Comparison of ENCODE assay signal across 9 mouse cellular contexts in the genomic region with DNA sequence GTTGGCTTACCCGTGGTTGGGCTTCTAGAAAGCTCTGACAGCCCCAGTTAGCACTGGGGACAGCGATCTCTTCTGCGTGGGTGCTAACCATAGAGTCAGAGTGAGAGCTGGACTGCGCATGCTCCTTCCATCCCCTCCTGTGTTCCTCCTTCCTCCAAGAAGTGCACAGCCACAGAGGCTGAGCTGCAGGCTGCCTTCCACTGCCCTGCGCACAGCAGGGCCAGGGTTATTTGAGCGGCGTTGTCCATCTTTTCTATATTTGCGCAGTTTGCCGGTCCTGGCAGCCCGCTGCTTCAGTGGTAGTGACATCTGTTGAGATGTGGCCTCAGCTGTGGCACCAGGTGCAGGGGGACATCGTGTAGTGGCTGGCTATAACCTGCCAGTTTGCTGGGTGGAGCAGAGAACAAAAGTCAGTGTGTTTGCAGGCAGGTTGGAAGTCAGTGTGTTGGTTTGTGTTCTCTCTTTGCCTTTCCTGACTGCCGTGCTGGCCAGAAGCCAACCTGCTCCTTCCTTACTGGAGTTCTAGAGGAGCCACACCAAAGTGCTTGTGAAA. TPM values are rescaled to one million over a fixed set of nuclear protein-coding genes. Genes with fewer than 3 reads are reported as not detected.
DNase-seq lines count a peak whose midpoint lies in the region; ATAC-seq lines count a peak whose summit lies in the region.
"Had no signal": no experiment of that assay in that cellular context is flagged by ENCODE, and none has a peak within 500 bp of the region (broad histone marks: within the 10 kb centered on the region; RNA-seq: fewer than 3 reads in every experiment).

No protein-coding gene starts in this region.

- H3K9ac ChIP-seq in midbrain, embryonic 15.5 days, result no peak overlapping the region

- H3K4me3 ChIP-seq in midbrain, embryonic 15.5 days, result no peak overlapping the region

- no peaks in the 10 kb centered on the region for H3K9me3 ChIP-seq in midbrain, embryonic 15.5 days

- whole genome bisulfite sequencing in midbrain, embryonic 15.5 days, result 80% methylated on average over 12 of the region's 12 CpGs

- H3K27ac ChIP-seq in midbrain, embryonic 15.5 days, result no peak overlapping the region
- H3K27ac ChIP-seq: macrophage had no signal

- ATAC-seq in erythroid progenitor cell, adult 5-6 weeks (replicated peaks; ENCODE audit: low FRiP score, poor library complexity, severe bottlenecking), result no peak
- no peak for ATAC-seq in midbrain, embryonic 15.5 days (replicated peaks)

- H3K4me1 ChIP-seq in midbrain, embryonic 15.5 days, result peaks cover 33% of the 10 kb centered on the region

- peak; percentile 77 for DNase-seq in left cerebral cortex, postnatal 4 days
- DNase-seq in left cerebral cortex, adult 18-20 months (ENCODE audit: low spot score in 2 of 2), result no peak
- DNase-seq in cerebellum, adult 9-11 months, result peak; percentile 62
- DNase-seq in heart, postnatal 10 days, result peak; percentile 50 to 53
- peak; percentile 81 for DNase-seq in lung, postnatal 14 days
- no peak for DNase-seq in layer of hippocampus, adult 11-12 months (ENCODE audit: low spot score)

- H3K27me3 ChIP-seq in midbrain, embryonic 15.5 days (replicated peaks), result no peaks in the 10 kb centered on the region

- H3K36me3 ChIP-seq in midbrain, embryonic 15.5 days (replicated peaks), result no peaks in the 10 kb centered on the region

- intact Hi-C loops in left cerebral cortex, postnatal 4 days (cut with DNase I), result no loop called here
- intact Hi-C loops in heart, postnatal 10 days (cut with DNase I), result no loop called here

- no peak overlapping the region for H3K4me2 ChIP-seq in midbrain, embryonic 15.5 days

RNA-seq across cellular contexts. Expression of a gene that starts 53.6 kb away (rescaled TPM):
- total RNA-seq in left cerebral cortex, postnatal 4 days (2021), result 10 to 100 TPM; 28.3 to 28.7 TPM
- 10 to 100 TPM; 28.3 to 29.5 TPM for total RNA-seq in left cerebral cortex, adult 18-20 months (2021)
- 10 to 100 TPM; 43.8 to 47.1 TPM for total RNA-seq in heart, postnatal 10 days (2021)
- 1.8 TPM in 1 of 2 replicates, not detected in the other for total RNA-seq in erythroid progenitor cell, adult 5-6 weeks (2015; ENCODE audit: low replicate concordance)
- 1.0 and 1.7 TPM in 2 replicates for total RNA-seq in erythroid progenitor cell, adult 5-6 weeks (2017; ENCODE audit: low replicate concordance)
- 38.9 and 41.6 TPM in 2 replicates for polyA plus RNA-seq in midbrain, embryonic 15.5 days (2015; fragmentation: Nextera tagmentation; extraction: Ambion mirVana)

RNA-seq across cellular contexts. Expression of a gene that starts 53.7 kb away (rescaled TPM):
- total RNA-seq in left cerebral cortex, postnatal 4 days (2021), result 10 to 100 TPM; 31.7 to 33.5 TPM
- 10 to 100 TPM; 29.5 to 30.7 TPM for total RNA-seq in left cerebral cortex, adult 18-20 months (2021)
- 10 to 100 TPM; 38.8 to 43.6 TPM for total RNA-seq in heart, postnatal 10 days (2021)
- total RNA-seq in erythroid progenitor cell, adult 5-6 weeks (2015; ENCODE audit: low replicate concordance), result 6.5 and 8.4 TPM in 2 replicates
- total RNA-seq in erythroid progenitor cell, adult 5-6 weeks (2017; ENCODE audit: low replicate concordance), result 7.0 and 13.6 TPM in 2 replicates
- 51.2 and 53.2 TPM in 2 replicates for polyA plus RNA-seq in midbrain, embryonic 15.5 days (2015; fragmentation: Nextera tagmentation; extraction: Ambion mirVana)

Comparison
In these comparisons a context has a peak if more than half of its experiments do, and no peak if none do; other contexts are left out.
1. DNase-seq: peak in left cerebral cortex, postnatal 4 days (single experiment), cerebellum, adult 9-11 months (single experiment), heart, postnatal 10 days (2 of 2) and lung, postnatal 14 days (single experiment); none in left cerebral cortex, adult 18-20 months (0 of 2) and layer of hippocampus, adult 11-12 months (single experiment).
2. RNA of a gene that starts 53.6 kb away (total RNA-seq): 43.8 to 47.1 TPM in heart, postnatal 10 days, 28.3 to 29.5 TPM in left cerebral cortex, adult 18-20 months and 28.3 to 28.7 TPM in left cerebral cortex, postnatal 4 days; 1.0 to 1.8 TPM in erythroid progenitor cell, adult 5-6 weeks; every median in the first group is over 10 times any median in the second.